Mouse (Mus musculus) cerebral cortex, adult 2 months (tissue): ENCODE data around the gene S100a10.

Experiments used
- WGBS: fragments of 180-500 bp; shearing (Covaris S2); methylation state at CpG from one replicate; pipeline ENCODE4 v1.1.7; 2018; 5-methylcytosine and 5-hydroxymethylcytosine counted together

Gene S100a10

DNA sequence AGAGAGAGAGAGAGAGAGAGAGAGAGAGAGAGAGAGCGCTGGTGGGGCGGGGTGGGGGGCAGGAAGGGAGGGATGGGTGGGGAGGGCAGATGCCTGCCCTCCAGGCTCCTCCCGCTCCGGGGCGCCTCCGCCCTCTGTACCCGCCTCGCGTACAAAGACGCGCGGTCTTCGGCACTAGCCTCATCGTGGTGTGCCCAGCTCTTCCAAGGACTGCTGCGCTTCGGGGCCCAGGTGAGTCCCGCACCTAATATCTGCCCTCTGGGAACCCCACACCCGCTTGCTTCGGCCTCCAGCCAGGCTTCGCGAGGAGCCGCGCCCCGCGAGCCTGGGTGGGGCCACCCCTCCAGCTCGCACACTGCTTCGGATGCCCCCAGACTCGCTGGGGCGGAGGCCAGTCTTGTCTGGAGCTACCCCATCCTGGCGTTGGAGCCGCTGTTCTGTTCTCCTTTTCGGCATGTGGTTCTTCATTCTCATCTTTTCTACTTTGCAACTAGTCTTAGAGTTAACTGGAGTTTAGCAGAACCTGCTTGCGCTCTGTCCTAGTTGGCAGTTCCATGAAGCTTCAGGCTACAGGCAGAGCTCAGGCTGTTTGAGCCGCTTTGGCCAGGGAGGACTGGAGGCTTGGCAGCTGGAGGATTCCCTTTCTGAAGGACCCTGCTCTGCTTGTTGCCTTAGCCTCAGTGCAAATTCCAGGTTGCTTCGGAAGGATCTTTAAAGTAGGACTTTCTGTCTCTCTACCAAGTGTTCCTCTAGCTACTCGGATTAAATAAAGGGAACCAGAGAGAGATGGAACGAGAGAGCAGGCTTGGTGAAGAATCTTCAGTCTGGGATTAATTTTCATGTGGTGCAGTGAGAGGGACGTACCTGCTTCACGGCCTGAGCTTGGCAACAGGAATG lies at the start of gene S100a10:
S100a10 (plus strand) TSS at position 100 of the 897 bp plus-strand sequence.
- 3% methylated on average over 36 of the region's 39 CpGs for WGBS

DNA sequence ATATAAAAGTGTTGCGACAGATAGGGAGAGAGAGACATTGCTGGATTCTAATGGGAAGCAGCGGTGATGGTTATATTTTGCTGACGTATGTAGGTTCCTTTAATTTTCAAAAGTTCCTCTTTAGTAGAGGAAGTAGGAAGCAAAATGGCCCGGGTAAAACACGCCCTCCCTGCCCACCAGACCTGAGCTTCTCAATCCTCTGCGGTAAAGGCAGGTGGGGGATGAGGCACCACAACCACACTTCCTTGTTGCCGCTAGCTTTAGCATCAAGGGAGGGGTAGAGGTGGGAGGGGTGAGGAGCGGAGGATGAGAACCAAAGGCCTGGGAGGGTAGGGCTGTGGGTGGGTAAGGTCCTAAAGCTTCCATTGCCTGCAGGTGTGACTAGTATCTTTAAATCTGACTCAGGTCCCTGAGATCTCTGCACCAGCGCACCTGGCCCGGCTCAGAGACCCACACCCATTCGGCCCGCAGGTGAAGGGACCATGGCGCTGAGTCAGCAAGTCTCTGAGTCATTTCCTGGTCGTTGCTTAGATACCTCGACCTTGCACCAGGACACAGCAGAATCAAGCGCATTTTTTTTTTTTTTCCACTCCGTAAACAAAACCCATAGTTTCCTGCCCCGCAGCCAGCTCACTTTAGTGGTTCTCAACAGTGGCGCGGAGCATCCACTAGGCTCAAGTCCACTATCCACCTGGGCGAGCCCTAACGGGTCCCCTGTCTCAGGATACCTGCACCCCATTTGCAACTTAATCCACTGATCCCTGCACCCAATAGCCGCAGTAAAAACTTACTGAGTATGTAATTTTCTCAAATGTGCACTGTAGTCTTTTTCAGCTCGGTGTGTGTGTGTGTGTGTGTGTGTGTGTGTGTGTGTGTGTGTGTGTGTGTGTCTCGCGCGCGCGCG lies 48.7 kb upstream of the S100a10 start:
- 46% methylated on average over 30 of the region's 30 CpGs for WGBS

DNA sequence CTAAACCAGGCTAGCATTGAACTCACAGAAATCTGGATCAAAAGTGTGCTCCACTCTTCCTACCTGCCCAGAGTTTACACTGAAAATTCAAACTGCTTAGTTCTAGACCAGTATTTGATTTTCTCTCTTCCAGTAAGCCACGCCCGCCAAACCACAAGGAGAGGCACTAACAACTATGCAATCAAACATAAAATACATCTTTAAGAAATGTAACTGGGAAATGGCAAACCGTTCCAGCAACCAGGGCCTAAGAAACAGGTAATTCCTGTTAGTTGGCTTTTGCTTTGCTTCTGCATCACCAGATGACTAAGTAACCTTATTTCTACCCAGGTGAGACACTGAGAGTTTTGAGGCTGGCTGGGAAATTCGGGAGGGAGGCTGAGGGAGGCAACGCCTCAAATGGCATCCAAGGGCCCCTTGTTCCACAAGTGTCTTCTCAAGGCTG lies 48.0 kb upstream of the S100a10 start:
- 76% methylated on average over 5 of the region's 5 CpGs for WGBS

DNA sequence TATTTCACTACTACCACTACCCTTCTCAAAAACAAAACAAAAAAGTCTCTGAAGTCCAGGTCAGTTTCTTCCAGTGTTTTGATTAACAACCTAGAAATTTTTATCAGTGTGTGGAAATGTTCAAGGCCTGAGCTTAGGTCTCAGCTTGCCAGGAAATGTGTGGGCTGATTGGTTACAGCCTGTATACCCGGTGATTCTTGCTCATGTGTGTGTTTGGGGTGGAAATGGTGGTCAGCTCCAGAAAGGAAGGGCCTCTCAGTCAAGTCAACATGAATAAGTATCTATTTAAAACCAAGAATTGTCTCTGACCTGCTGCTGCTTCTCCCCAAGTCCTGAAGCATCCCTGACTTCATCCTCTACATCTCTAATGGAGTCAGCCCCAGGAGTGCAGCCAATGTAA lies 45.6 kb upstream of the S100a10 start:
- 61% methylated on average over 1 of the region's 1 CpGs for WGBS

DNA sequence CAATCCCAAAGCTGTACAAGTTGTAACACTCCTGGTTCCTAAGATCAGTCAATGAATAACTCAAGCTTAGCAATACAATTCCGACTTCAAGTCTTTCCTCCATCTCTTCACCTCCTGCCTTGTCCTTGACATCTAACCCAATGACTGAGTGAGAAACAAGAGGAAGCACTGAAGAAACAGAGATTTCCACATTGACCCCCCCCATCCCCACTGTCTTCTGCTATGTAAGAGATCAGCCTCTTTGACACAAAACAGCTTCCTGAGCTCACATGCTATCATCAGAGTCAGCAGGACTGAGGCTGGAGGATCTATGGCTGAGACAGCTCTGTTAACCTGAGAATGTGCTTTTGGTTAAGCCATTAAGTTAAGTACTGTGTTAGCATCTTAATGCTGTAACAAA lies 43.8 kb upstream of the S100a10 start:
- WGBS = 97% methylated on average over 1 of the region's 1 CpGs

DNA sequence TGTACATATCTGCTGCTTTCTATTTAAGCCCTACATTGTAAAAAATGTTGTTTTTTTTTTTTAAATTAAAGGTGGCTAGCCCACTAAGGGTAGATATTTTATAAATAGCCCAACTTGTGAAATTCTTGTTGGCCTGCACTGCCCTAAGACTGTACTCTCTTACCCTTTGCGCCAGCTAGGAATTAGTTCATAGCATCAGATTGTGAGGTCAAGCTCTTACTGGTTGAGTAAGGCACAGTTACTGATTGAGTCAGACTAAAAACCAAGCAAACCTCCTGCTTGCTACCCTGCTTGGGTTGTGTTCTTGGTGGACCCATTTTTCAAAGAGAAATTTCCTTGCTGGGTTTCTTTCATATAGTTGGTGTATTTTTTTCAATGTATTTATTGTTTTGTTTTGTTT lies 43.1 kb upstream of the S100a10 start:
- WGBS = 98% methylated on average over 1 of the region's 1 CpGs

DNA sequence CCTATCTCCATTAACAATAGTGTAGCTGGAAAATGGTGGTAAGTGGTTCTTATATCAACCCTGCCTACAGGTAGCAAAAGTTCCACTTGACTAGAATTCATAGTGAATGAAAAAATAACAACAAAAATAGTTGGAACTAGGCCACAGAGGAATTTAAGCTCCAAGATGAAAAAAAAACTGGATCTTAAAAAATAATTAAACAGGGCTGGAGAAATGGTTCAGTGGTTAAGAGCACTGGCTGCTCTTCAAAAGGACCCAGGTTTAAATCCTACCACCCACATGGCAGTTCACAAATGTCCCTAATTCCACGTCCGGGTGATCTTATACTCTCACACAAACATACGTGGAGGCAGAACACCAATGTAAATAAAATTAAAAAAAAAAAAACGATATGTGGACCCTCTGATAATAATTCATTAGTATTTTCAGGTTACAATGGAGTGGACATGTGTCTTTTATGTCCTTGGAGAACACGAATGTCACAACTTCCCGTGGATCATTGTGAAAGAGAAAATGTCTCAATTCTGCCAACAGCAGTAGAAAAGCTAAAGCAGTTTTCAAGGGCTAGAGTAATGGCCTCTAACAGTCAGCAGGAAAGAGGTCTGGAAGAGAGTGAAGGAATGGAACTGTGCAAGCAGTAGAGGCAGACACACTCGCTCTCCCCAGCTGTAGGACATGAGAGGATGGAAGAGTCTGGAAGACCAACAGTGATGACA lies 42.3 kb upstream of the S100a10 start:
- WGBS = 79% methylated on average over 7 of the region's 7 CpGs

DNA sequence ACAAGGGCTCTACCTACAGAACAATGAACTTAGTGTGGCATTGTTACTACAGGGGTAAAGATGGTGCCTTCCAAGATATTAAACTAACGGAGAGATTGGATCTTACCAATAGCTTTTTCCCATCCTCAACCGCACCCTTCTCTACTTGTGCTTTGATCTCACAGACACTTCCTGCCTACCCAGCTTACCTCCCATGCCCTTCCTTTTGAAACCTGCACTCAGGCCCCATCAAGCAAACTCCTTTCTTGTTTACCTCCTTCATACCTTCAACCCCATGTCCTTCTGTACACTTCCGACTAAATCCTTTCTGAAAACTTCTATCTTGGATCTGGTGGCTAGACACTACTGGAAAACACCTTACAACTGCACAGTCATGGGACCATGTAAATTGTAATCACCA lies 40.3 kb upstream of the S100a10 start:
- 93% methylated on average over 3 of the region's 3 CpGs for WGBS

DNA sequence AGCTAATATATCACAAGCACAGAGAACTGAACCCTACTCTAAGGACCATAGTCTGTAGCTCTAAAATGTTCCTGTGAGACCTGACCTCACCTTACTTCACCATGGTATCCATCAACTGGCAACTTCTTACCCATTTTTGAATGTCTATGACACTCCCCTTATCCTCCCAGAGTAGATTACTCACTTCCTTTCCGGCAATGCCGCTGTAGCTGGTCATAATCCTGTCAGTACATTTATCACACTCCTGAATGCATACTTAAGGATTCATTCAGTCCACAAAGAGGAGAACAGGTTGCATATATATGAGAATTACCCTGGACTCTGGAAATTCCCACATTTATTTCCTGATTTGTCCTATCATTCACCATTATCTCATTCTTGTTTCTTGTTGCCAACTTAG lies 37.5 kb upstream of the S100a10 start:
- WGBS = 91% methylated on average over 2 of the region's 2 CpGs

DNA sequence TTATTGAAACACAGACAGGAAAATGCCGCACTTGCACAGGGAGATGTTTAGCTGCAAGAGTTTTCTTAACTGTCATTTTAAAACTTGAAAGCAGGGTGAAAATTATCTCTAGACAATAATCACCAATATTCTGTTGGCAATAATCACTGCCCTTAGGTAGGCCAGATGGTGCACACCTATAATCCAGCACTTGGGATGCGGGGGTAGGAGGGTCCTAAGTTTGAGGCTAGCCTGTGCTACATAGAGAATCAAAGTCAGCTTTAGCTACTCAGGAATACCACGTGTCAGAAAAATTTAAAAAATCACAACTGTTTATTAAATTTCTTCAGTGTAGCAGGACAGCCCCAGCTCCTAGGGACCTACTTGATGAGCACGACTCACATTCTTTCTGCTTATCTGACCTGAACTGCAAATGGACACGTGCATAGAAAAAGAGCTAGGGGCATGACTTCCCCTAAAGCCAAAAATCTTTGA lies 35.0 kb upstream of the S100a10 start:
- WGBS = 73% methylated on average over 5 of the region's 5 CpGs

DNA sequence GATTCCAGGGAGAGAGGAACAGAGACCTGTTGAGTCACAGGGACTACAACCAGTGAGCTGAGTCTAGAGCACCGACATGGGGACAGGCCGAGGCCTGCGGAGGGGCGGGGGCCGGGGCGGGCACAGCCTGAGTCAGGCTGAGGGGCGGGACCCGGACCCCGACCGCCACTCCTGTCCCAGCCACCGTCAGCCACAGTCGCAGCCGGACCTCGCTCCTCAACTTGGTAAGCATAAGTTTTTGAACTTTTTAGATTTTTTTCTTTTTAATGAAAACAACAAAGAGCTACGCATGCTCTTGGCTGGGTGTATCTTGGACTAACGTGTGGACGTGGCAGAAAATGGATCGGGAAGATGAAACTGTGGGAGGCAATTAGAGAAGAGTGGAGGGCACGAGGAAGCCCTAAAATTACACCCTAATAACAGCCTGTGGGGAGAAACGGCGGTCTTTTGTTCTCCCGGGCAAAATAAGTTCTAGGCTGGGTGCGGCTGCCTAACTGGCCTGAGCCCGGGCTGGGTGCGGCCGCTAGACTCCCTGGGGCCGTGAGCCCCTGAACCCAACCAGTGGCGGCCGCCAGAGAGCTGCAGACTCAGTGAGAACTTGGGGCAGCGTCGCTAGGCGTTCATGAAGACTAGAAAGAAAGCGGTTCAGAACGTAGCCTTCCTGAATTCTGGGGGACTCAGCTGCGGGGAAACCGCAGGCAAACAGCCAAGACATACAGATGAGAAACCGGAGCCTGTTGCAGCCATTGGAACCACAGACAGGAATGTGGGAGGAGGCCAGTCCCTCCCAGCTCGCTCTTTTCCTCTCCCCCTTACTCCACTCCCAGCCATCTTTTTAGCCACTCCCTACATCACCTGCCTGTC lies 34.3 kb upstream of the S100a10 start, which contains the start of gene S100a11:
S100a11 (plus strand) TSS at position 159 of the 864 bp plus-strand sequence.
- WGBS = 5% methylated on average over 38 of the region's 38 CpGs

DNA sequence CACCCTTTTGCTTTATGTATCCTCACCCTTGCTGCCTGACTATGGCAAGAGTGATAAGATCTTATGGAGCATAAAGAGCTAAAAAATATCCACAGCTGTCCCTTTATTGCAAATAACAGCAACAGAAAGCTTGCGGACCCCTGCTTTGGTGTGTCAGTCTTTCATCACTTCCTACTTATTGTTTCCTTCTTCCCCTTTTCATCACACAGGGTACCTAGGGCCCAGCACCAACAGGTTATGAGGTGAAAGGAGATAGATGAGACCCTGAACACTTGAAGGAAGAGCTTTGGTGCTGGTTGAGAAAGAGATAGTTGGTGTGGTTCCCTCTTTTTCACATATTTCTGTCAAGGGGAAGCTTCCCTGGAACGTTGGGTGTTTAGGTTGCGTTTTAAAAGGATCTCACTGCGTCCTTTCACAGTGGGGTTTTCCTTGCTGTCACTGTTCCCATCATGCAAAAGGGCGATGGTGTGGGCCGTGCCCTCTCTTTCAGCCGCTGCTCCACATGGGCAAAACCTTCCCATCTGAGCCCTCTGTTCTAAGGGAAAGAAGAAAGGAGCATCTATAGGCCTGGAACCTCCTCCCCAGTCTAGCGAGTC lies 33.3 kb upstream of the S100a10 start:
- 83% methylated on average over 8 of the region's 8 CpGs for WGBS

DNA sequence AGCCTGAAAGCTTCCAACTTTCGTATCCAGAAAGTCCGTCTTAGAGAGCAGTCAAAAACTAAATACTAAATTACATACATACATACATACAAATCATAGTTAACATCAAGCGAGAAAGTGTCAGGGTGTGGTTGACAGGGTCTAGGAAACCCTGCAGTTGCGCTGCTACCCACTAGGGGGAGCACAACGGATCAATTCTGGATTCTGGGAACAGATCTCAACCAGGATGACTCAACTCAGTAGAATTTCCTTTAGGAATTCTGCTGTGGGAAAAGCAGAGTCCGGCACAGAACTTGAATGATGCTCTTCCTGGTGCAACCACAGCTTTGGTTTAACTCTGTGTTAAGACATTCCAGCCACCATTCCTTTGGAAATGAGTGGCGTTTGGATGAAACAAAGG lies 32.3 kb upstream of the S100a10 start:
- 35% methylated on average over 7 of the region's 7 CpGs for WGBS

DNA sequence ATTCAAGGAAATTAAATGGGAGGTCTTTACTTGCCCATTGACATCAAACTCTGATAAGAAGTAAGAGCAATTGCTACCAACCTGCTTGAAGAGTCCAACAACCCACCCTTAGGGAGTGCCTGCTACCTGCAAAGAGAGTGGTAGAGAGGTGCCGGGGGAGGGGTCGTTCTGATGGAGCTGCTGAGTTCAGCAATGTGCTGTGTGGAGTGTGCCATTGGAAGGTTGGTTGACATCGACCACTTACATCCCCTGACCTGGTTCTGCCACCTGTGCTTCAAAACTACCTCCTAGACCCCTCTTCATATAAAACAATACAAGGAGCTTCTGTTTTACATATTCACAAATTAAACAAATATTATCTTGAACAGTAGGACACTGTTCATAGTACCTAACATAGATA lies 27.6 kb upstream of the S100a10 start:
- 90% methylated on average over 3 of the region's 3 CpGs for WGBS

DNA sequence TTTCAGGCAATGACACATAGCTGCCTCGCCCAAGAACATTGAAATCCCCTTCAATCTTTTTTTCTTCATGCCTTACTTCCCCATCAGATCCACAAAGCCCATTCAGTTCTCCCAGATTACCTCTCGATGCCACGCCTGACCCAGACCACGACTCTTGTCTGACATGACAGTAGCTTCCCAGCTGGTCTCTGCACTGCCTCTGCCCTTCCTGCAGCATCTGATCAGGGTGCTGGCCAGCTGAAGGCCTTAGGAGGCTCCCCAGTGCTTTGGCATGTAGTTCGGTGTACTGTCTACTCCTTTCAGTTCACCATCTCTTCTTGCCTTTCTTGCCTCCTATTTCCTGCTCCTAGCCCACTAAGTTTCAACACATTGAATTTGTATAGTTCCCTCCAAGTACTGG lies 26.1 kb upstream of the S100a10 start:
- WGBS = 87% methylated on average over 5 of the region's 5 CpGs

DNA sequence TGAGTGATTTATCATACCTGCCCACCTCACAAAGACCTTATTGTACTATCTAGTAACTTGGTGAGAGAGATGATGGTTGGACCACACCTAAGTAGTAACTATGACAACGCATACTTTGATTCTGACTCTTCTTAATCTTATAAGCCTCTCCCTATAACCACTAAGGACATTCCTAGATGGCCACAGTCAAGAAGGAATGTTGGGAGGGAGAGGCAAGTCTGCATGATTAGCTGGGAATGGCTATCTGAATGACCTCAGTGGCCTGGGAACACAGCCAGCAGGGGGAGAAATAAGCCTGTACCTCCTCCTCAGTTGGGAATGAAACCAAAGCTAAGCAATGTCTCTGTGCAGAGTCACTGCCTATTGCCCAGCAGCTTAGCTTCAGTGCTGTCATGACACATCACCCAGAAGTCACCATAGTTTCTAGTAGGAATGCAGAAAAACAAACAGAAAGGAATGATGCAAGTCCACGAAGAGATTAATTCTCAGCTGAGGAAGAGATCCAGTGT lies 17.8 kb upstream of the S100a10 start:
- WGBS = 66% methylated on average over 2 of the region's 2 CpGs

DNA sequence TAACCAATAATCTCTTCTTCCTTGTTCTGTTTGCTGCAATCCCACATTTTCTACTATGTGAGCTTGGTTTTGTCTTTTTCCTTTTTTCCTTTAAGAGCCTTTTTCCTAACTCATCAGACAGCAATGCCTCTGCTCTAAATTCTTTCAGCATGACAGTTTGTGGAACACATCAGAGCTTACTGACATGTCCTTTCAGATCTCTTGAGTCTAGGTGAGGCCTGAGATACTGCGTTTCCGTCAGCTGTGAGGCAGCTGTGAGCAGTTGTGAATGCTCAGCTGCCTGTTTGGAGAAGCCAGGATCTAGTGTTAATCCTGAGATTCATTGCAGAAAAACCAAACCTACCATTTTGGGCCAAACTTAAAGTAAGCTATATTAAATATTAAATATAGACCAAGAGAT lies 16.4 kb upstream of the S100a10 start:
- WGBS = 98% methylated on average over 2 of the region's 2 CpGs

DNA sequence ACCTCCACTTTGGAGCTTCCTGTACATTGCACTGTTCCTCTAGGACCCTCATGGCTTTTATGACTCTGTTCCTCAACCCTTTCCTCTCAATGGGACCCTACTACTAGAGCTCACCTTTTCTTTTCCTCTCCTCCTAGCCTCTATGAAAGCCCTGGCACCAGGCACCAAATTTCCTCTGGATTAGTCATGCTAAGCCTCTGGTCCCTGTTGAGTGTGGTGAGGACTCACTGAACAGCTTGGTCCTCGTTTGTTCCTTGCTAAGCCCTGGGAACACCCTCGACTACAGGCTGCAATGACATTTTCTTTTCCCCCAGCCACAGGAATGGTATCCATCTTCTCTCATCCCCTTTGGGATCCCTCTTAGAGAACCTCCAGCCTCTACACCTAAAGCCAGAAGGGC lies 13.4 kb upstream of the S100a10 start:
- 71% methylated on average over 2 of the region's 2 CpGs for WGBS

DNA sequence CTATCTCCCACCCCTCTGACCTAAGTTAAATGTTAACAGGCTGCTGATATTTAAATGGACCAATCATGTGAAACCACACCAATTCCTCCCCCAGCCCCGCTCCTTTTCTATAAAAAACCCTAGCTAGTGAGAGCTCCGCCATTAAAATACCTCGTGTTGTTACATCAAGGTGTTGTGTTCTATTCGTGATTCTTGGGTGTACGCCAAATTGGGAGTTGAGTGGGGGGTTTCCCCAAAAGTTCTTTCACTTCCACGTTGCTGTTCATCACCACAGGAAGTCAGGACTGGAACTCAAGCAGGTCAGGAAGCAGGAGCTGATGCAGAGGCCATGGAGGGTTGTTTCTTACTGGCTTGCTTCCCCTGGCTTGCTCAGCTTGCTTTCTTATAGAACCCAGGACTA lies 10.7 kb upstream of the S100a10 start:
- 74% methylated on average over 6 of the region's 6 CpGs for WGBS

DNA sequence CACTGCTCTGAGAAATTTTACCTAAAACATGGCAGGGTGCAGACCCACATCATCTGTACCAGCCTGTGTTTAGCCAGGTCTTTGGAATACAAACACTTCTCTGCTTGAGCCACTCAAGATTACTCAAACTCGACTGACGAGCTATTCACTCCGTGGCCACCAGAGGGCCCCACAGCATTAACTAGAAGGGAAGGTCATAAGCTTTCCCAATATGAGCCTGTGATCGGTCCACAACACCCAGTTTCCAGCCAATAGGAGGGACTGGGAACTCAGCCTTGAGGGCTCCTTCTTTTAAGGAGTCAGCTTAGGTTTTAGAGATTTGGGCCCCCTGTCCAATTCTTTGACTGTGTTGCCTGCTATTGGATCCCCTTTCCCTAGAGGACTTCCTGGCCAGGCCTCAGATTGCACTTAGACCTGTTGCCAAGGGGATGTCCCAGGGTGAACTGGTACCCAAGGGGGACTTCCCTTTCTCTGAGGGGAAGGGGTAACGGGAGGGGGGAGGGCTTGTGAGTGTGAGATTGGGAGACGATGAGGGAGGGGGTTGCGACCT lies 7.7 kb upstream of the S100a10 start:
- 30% methylated on average over 7 of the region's 7 CpGs for WGBS
